Mouse (Mus musculus) right cerebral cortex, adult 18-20 months (tissue): ENCODE data around the gene Svs1.
"Not testable (repeated sequence)": the region's sequence is repeated elsewhere in the genome, so short reads cannot be mapped to it uniquely, and the experiment has no call there.

Experiments
- DNase-seq: peaks from one replicate; pipeline ENCODE4 v3.0.0; 2022; ENCODE audit warnings: mixed read lengths

Gene Svs1

DNA sequence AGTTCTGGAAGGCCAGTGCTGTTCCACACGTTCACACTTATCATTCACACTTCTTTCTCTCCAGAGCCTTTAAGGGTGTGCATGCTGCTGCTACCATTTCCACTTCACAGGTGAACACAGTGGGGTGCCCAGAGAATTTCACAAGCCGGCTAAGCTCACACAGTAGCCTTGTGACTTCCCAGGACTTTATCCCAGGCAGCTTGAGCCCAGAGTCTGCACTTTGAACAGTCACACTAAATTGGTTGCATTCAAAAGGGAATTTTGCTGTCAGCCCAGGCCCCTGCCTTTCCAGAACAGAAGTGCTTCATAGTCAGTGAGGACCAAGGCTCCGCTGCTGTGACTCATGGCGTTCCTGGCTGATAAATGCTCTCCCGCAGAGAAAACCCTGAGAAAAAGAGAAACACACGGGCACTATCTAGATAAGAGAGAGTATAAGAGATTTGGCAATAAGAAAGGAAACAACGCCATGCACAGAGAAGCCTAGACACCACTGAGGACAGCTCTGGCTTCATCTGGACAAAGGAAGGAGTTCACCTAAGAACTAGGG, at the start of gene Svs1:
Gene Svs1 (plus strand): TSS at position 418 of the 547 bp plus-strand sequence.
- no peak for DNase-seq

DNA sequence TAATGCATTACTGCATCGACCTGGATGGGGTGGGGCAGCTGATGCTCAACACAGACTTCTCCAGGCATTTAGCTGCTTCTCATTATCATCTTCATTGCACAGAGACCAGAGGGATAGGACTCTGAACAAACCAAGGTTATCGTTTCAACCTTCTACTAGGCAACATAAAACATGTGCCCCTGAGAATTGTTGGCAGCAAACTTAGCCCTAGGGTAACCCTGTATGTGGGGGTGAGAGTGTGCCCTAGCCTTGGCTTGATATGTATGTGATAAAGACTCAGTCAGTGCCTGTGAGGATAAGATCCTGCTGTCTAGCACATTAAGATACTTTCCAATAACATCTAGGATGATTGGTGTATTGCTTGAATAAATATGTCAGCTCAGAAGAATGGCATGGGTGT, 37.1 kb upstream of the Svs1 start:
- DNase-seq, result no peak

DNA sequence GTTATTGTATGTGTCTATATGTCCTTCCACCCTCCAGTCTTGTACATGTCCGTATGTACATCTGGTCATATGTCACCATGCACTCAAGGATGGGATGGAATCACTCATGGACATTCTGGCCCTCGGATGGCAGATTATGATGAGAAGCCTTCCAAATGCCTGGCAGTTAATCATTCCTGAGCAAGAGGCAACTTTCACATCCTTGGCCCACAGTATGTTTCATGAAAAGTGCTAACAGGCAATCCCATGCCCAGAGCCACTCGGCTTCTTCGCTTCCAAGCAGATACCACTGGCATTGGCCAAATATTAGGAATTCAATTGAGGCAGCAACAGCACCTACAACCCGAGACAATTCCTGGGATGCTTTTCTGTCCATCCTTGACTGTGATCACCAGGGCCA, 36.0 kb upstream of the Svs1 start:
- no peak for DNase-seq

DNA sequence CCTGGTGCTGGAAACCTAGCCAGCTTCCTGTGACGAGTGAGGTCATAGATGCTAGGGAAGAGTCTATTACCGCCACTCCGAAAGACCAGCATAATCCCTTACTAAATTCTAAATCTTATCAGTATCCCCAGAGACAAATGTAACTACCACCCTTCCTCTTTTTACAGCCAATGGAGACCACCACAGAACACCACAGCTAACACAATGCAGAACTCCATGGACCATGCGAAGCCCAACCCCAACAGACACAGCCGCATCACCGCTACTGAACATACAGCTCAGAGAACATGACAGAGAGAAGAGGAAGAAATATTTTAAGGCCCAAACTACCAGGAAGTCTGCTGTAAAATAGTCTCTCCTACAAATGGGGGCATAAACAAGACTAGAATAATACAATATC, 35.0 kb upstream of the Svs1 start:
- no peak for DNase-seq

DNA sequence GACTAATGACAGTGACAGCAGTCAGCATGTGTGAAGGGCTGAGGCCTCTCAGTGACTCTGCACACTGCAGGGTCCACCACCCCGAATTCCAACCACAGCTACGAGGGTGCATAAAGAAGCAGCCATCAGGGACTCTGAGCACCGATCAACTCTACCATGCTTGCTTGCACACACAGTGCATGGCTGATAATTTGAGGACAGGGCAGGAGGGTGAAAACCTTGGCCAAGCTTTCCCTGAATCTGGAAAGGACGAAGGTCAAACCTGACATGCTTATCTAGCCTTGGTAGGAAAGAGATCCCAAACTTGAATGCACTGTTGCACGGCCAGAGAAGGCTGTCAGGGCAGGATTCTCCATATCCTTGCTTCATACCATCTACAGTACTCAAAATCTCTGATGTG, 33.4 kb upstream of the Svs1 start:
- no peak for DNase-seq

DNA sequence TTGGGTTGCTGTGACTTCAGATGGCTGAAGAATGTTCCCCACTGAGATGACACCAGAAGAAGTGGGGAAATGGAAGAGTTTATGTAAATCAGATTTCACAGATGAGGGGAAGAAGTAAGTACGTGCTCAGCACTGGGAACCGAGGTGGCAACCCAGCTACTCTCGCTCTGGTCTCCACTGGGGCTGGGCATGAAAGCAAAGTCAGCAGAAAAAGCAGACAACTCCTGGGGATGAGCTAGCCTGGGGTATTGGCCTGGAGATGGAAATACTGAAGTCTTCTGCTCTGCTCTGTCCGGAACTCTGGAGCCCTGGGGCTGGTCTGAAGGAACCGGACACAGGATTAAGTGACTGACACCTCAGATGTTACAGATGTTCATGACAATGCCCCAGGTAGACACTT, 32.5 kb upstream of the Svs1 start:
- no peak for DNase-seq

DNA sequence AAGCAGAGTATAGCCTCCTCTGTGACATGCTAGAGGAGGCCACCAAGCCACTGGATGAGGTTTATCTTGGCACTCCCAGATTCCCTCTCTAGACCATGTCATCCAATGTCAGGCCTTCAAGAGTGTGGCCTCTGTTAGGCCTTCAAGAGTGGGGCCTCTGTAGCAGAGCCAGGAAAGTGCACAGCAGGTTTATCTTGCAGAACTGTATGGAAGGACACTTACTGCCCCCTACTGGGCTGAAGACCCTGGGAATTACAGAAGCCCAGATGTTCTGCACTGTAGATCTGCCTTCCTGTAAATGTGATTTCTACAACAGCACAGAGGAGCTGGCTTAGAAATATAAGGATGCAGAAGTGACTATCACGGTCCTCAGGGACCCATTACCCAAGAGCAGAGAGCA, 31.7 kb upstream of the Svs1 start:
- DNase-seq, result peak; percentile 9

DNA sequence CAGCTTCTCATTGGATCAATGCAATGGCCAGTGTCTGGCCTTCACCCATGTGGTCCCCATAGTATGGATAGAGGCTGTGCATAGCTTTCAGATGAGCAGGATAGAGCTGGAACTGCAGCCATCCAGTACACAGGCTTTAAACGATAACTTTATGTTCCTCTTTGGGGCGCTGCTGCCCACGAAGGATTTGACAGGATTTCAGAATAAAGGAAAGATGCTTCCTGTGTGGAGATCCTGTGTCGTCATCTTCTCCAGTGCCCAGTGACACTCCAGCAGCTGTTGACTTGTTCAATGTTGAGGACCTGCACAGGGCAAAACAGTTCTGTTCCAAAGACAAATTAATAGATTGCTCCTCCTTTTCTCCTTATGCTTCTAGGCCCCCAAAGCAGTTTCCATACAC, 29.9 kb upstream of the Svs1 start:
- no peak for DNase-seq

DNA sequence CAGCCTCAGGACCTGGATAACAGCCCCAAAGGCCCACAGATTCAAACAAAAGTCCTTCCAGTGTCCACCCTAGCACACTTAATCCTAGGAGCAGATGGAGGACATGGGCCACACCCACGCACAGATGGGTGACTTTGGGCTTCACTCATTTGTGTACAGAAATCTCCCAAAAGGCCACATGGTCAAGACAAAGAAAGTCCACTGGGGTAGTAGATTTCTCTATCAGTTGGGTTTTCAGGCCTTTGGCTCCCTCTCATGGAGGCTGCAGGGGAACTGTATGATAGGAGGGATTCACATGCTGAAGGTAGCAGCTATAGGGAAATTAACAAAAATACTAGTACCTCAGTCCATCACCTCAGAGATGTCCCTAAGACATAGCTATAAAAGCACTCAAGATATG, 28.6 kb upstream of the Svs1 start:
- peak; percentile 4 for DNase-seq

DNA sequence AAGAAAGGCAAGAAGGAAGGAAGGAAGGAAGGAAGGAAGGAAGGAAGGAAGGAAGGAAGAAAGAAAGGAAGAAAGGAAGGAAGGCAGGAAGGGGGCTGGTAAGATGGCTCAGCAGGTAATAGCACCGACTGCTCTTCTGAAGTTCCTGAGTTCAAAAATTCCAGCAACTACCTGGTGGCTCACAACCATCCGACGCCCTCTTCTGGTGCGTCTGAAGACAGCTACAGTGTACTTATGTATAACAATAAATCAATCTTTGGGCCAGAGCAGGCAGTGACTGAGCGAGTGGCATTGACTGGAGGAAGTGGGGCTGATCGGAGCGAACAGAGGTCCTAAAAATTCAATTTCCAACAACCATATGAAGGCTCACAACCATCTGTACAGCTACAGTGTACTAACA, 27.5 kb upstream of the Svs1 start:
- peak; percentile 10 for DNase-seq

DNA sequence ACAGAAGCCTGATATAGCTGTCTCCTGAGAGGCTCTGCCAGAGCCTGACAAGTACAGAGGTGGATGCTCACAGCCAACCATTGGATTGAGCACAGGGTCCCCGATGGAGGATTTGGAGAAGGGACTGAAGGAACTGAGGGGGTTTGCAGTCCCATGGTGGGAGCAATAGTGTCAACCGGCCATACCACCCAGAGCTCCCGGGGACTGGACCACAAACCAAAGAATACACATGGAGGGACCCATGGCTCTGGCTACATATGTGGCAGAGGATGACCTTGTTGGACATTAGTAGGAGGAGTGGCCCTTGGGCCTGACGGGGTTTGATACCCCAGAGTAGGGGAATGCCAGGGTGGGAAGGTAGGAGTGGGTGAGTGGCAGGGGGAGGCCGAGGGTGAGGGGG, 20.0 kb upstream of the Svs1 start:
- not testable (repeated sequence) for DNase-seq

DNA sequence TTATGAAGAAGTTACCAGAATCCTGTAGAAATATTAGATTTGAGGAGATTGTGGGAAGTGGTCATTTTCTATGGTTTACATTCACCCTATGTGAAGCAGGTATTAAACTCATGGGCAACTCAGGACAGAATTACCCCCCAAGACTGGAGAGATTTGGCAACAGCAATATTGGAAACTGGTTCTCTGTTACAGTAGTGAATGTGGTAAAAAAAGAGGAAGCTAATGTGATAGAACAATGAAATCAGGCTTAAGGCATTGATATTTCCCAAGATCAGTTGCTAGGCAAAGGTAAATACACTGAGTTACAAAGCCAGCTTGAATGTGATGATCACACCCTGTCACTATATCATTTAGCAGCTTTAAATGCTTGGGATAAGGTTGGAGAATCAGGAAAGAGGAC, 18.8 kb upstream of the Svs1 start:
- no peak for DNase-seq

DNA sequence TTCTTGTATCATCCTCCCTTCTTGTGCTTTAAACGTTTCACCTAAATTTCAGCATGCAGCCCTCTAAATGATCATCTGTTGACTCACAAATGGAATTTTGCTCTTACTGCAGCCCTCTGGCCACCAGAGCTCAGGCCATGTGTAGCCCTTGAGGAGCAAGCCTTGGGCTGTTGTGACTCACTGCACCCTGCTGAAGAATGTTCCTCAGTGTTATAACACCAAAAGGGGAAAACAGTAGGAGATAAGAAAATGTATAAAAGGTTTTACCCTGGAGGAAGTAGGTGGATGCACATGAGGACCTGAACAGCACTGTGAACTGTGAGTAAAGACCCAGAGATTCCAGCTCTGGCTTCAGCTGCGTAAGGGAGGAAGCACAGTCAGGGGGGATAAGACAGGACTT, 12.0 kb upstream of the Svs1 start, which contains the start of gene Doxl2:
Gene Doxl2 (plus strand): TSS at position 301 of the 400 bp plus-strand sequence.
- DNase-seq, result no peak

DNA sequence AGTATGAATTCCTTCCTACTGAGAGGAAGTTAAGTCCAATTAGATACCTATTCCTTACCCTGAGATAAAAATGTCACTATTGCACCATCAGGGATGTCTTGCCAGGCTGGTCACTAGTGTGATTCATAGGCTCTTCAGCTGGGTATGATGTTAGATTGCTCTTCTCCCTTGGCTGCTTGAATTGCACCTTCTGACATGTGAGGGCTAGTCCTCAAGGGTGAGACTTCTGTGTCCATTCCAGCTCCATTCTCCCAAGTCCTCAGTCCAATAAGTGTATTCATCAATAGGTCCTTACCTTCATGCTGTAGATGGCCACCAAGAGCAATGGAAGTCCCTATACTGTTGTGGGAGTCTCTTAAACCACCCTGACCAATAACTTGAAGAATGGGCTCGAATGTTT, 7.0 kb upstream of the Svs1 start:
- no peak for DNase-seq

DNA sequence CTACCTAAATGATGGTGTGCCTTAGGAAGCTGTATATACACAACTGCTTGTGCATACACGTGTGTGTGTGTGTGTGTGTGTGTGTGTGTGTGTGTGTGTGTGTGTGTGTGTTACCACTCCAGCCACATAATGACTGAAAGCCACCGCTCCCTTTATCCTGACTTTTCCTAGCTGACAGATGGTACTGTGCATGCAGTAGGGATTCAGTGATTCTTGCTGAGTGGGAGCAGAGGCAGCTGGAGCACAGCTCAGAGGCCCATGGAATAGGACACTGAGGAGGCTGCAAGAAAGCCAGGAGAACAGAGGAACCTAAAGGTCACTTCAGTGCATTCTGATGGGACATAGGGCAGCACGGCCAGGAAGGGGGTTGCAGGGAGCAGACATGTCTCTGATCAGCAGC, 4.4 kb upstream of the Svs1 start:
- peak; percentile 14 for DNase-seq

DNA sequence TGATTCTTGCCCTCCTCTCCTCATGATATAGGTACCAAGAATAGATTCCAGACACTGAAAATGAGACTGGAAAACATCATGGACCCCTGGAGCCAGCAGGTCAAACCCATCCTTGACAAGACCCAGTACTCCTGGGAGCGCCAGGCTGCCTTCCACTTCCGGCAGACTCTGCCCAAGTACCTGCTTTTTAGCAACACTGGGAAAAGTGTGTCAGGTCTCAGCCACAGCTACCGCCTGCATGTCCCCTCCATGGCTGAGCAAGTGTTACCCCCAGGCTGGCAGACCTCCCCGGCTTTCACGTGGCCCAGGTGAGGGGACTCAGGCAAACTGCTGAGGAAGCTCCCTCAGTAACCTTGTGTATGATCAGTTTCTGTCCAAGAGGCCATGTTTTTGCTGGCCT, 3.3 kb downstream of the Svs1 start:
- no peak for DNase-seq

DNA sequence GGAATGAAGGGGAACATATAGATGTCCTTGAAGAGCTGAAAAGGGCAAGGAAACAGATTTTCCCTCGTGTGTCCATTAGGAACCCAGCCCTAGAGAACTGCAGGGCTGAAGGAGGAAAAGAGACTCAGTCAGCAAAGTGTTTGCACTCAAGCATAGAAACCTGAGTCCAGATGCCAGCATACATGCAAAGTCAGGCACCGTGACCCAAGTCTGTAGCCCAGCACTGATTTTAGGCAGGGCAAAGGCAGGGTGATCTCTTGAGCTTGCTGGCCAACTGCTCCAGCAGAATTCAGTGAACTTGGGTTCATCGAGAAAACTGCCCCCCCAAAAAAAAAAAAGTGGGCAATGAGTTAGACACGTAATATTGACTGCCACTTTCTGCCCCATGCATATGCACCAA, 5.3 kb downstream of the Svs1 start:
- DNase-seq, result no peak

DNA sequence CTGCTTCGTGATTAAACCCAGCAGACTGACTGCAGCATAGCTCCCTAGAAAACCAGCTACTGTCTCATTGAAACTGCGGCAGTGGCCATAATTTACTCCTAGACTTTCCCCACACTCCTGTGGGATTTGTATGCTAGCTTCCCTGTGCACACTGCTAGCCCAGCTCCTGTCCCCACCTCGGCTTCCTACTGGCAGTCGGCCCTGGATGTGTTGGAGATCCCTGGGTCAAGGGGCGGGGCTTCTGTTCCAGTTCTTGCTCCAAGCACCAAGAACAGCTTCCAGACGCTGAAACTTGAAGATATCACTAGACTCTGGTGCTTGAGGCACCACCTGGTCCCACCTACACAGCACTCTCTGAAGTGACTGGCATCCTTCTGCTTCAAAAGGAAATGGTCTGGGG, 11.5 kb downstream of the Svs1 start:
- DNase-seq, result no peak

DNA sequence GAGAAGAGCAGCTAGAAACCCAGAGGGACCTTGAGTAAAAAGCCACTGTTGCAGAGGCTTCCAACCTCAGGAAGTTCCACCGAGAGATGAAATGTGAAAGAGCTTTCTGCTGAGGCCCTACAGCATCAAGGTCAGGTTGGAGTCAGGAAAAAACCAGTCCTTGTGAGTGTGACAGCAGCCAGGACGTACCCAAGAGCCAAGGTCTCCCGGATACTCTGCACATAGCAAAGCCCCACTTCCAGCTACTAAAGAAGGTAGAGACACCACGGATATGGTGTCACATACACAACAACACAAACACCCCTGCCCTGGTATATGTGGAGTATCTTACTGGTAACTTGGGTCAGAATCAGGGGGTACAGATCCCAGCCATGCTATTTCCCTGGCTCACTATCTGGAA, 12.1 kb downstream of the Svs1 start:
- DNase-seq, result no peak

DNA sequence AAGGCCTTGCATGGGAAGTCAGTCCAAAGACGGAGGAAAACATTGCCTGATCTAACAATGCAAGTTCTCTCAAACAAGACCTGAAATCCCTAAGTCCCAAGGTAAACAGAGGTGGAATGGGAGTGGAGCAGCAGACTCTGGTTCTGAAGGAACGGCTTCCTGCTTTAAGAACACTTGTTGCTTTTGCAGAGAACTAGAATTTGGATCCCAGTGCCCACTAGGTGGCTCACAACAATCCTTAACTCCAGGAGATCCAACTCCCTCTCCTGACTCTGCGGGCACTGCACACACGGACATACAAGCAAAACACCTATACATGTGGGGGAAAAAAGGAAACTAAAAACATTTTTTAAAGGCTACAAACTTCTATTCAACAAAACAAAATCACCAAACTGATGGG, 16.7 kb downstream of the Svs1 start:
- DNase-seq, result peak; percentile 39

DNA sequence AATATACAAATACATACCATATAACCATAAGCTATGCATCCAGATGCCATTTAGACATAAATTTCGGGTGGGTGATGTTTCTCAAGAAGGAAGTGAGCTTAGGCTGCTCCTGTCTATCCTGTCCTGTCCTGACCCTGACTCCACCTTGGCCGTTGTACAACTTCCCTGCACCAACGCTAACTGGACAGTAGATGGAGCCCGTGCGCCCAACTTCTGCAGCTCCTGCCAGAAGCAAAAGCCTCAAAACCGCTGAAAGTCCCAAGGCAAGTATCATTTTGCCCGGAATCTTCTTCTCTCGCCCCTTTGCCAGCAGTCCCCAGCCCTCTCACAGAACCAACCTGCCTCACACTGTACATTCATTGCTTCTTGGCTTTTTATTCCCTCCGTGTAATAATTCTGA, 21.3 kb downstream of the Svs1 start:
- DNase-seq, result peak; percentile 70

DNA sequence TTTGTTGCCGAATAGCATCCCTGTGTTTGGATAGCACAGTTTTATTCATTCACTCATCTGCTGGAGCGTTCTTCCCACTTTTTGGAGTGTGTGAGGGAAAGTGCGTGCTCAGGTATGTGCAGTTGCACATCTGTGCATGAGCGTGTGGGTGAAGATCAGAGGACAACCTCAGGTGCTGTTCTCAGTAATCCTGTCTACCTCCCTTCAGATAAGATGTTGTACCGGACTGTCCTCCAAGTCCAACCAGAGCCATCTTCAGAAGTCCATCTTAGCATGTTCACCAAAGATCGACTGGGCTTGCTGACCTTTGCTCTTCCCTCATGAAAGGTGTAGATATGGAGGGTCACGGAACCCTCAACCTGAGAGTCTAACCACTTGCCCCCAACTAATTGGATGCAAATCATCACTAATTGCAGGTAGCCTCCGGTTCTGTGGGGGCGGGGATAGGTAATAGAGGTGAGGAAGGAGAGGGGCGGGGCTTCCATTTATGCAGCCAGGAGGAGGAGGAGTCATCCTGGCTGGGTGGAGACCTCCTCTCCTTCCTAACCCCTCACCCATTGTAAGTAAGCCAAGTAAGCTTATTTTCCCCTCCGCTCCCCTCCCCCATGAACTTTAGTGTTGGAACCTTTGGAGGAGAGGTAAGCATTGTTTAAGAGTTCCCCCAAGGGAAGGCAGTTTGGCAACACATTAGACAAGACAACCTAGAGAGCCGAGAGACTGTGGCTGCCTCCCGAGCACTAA, 21.9 kb downstream of the Svs1 start:
- DNase-seq, result no peak

DNA sequence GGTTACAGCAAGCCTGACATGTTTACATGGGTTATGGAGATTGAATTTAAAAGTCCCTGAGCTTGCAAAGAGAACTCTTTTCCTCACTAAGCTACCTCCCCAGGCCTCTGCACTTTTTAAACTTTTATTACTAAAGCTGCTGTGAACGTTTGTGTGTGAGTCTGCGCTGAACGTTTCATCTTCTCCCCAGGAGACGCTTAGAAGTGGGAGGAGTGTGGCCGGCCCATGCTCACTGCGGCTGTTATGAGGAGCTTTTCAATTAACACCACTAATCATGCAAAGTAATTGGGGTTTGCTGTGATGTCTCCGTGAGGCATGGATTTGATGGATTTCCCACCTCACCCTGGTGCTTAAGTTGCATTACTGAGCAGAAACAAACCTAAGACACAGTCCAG, 22.5 kb downstream of the Svs1 start:
- DNase-seq, result no peak

DNA sequence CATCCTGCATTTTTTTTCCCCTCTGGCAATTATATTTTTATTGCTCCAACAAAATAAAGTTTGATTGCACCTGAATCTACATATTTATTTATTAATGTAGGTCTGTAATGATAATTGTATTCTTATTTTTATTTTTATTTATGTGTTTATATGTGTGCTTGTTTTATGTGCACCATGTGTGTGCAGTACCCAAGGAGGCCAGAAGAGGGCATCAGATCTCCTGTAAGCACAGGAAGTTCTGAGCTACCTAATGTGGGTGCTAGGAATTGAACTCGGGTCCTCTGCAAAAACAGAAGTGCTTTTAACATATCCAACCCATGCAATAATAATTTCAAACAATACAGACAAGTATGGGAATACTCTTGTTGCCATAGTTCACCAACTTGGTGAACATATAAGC, 23.0 kb downstream of the Svs1 start:
- no peak for DNase-seq

DNA sequence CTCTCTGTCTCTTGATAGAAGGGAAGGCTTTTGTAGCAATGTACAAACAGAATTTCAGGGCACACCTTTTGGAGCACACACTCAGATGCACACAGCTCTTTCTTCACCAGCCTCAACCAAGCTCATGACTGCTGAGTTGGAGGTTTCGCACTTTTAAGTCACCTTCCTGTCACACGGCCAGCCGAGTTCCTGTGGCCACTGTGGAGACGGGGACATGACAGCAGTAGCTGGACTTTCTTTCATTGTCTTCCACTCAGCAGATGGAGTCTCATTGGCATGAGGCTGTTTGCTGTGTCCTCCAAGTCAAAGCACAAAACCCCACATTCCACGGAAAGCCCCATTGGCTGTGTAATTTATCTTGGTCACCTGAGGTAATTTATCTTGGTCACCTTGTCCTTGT, 24.5 kb downstream of the Svs1 start:
- DNase-seq, result no peak
